Mouse (Mus musculus): ENCODE data around the gene Kank1.
A peak's percentile ranks its signal among the peaks of the same experiment; 100 is the strongest.

The Kank1 gene

DNA sequence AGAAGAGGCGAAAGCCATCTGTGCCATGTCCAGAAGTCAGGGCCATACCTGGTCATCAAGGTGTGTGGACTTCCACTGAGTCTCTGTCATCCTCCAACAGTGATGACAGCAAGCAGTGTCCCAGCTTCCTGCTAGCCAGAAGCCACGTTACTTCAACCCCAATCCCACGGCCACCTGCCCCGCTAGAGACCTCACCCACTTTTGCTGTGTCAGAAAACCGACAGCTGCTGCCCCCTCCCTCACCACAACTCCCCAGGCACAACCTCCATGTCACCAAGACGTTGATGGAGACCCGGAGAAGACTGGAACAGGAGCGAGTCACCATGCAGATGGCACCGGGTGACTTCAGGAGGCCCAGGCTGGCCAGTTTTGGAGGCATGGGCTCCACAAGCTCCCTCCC lies 172.5 kb downstream of the Kank1 start:
- DNase-seq = no peak

DNA sequence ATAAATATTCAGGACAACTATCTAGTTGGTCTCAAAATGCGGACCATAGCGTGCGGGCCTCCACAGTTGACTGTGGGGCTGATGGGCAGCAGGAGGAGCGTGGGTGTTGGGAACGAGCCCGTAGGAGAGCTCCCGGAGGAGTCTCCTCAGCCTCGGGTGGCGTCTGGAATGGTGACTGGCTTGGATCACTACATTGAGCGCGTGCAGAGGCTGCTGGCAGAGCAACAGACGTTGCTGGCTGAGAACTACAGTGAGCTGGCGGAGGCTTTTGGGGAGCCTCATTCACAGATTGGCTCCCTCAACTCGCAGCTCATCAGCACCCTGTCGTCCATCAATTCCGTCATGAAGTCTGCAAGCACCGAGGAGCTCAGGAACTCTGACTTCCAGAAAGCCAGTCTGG lies 174.6 kb downstream of the Kank1 start:
- no peak for DNase-seq

DNA sequence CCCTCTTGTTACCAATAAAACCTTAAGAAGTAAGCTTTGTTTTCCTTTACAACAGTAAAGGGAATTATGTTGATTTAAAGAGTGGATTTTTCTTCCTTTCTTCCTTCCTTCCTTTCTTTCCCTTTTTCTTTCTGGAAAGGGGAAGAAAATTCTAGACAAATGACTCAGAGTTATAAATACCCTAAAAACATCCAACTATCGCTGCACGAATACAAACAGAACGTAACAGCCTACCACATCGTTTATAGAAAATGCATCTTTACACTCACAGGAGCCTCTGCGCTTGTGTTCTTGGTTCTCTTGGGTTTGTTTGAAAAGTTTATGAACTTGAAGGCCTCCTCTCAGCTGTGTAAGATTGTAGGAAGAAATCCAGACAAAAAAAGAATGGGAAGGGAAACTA lies 178.7 kb downstream of the Kank1 start:
- no peak for DNase-seq

DNA sequence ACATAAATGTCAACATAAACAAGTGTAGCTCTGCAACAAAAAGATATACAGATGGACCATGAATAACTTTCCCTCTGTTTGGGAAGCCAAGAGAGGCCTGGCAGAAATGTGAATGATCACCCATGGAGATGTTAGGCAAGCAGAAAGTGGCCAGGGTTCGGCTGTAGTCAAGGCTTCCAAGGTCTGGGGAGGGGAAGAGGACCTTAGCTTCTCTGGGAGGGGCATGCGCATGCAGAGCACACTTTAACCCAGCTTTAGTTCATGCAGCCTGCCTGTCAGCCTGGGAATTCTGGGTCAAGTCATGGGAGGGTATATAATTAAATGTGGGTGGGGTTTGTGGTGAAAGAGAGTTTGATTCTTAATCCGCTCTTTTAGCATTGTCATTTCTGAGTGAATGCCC lies 180.9 kb downstream of the Kank1 start:
- no peak for DNase-seq

DNA sequence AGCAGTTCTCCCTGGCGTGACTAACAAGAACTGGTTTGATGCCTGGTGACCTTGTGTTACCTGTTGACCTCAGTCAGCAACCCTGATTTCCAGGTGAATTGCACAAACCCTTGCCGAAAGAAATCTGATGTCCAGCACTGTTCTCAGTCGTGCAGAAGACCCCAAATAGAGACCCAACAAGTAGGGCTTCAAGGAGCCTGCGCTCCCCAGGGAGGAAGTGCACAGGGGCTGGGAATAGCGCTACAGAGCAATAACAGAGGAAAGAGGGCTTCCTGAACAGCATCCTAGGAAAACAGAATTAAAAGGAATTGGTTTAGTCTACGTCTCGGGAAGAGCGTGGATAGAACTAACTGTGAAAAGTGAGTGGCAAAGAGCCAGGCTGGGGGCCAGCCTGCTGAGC lies 183.2 kb downstream of the Kank1 start:
- no peak for DNase-seq

DNA sequence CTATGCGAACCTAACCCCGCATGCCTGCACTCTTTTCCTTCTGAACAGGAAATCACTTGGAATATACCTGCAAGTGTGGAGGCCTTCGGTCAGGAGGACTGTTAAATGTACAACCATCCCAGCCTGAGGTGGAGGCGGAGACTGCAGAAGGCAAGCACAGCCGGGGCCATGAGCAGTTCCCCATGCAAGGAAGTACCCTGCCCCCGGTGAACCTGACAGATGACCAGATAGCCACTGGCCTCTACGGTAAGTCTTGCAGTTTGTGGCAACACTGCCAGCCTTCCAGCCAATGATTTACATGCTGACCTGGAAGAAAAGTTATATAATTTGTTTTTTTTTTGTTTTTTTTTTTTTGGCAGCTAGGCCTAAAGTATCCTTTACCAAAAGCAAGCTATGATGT lies 185.3 kb downstream of the Kank1 start:
- DNase-seq = peak; percentile 71

DNA sequence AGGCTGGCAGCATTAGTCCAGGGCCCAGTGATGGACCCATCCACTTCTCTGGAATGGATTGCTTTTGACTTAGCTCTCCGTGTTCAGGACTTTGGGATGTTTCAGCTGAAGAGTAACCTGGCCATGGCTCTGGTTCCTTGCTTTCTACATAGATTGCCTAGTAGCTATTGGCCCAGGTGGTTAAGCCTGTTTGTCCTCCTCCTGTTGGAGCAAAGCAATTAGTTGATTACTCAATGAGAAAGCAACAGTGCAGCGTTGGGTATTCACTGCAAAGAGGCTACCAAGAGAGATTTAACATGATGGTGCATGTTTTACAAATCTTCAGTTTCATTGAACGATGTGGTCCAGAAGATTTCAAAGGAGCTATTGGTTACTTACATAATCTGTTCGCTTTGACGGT lies 186.6 kb downstream of the Kank1 start:
- no peak for DNase-seq

DNA sequence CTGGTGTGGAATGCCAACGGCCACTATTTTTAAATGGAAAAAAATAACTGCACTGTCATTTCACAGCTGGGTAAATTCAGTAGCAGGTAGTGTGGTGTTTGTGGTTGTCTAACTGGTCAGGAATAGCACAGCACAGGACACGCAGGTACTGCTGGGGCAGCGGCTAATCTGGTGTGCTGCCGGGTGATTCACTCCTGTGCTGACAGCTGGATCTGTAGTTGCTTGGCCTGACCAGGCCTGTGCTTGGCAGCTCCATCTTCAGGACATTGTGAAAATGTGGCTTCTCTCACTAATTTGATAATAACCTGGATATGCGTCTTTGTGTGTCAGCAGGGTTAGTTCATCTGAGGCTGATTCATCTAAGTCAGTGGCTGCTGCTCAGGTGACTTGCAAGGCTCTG lies 189.7 kb downstream of the Kank1 start:
- no peak for DNase-seq

DNA sequence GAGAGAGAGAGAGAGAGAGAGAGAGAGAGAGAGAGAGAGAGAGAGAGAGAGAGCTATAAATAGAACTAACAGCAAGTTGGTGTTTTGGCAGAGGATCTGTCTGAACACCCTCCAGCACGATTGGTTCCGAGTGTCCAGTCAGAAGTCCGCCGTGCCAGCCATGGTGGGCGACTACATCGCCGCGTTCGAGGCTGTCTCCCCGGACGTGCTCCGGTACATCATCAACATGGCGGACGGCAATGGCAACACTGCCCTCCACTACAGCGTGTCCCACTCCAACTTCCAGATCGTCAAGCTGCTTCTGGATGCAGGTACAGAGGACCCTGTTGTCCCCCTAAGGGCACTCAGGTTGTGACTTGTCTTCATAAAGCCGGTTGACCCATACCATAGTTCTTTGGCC lies 191.1 kb downstream of the Kank1 start:
- no peak for DNase-seq

DNA sequence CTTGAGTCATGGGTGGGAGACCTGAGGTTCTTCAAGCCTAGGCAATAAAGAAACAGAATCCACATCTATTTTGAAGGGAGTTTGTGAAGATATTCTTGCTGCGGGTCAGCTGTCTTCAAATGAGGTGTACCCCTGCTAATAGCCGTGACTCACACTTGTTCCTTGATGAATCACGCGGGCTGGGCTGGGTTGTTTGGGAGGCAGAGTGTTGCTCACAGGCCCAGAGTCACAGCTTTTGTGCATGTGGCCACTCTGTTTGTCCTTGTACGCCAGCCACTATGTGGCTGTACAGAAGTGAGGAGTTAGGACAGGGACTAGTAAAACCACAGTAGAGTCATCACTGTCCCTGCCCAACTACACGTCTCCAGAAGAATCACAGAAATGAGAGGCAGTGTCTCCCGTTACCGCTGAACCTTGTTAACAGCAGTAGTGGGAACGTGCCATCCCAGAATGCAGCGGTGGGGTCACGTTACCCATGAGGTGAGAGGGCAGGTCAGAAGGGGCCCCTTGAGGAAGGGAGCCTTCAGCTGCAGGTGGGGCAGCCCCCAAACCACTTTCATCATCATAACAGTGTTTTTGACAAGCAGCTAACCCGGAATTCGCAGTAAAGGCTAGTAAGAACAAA lies 191.7 kb downstream of the Kank1 start:
- no peak for DNase-seq

DNA sequence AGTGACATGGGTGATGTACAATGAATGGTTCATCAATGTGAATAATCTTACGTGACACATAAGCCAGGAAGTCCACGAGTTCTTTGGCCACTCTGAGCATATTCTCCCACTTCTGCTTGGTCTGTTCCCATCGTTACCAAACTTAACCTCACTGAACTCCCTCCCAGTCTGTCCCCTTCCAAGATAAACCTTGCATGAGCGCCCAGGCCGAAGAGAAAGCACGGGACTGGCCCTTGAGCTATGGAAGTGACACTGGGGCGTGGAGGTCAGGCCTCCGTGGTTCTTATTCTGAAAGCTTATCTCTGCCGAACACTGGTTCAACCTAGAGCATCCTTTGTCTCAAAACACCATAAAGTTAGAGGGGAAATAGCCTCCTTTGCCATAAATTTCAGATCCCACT lies 194.7 kb downstream of the Kank1 start:
- DNase-seq = no peak

DNA sequence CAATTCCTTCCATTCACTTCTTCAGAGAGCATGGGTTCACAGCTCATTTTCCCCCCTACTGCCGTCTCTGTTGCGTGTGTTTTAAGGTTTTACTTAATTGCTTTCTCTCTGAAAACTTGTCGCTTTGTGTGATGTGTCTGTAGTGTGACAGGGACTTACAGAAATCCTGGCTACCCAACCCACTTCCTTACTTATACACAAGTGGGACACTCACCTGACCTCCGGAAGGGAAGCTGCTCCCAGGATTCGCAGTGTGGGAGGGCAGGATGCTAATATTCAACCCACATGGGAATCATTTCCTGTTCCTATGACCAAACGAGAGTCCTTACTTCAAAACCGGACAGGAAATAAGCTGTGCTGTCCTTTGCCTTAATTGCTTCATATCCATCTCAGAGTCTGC lies 195.1 kb downstream of the Kank1 start:
- no peak for DNase-seq

DNA sequence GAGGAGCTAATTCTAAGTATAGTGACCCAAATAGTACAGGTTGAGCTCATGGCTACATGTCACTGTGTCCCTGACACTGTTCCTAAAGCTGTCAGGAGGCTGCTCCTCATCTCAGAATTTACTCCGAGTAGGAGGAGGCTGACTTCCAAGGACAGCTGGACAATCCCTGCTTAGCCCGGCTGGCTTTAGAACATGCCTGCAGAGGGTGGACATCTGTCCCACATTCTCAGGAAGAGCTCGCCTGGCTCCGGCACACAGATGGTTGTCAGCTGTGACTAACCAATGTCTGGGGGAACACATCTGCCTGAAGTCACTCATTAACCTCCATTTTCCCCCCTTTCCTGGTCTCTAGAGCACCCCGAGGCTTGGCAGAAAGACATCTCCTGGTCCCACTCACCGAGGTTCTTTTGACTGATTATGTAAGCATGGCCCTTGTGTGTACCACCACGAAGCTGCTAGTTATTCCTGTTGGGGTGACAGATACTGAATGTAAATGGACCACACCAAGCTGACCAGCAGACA lies 196.5 kb downstream of the Kank1 start:
- peak; percentile 31 for DNase-seq

DNA sequence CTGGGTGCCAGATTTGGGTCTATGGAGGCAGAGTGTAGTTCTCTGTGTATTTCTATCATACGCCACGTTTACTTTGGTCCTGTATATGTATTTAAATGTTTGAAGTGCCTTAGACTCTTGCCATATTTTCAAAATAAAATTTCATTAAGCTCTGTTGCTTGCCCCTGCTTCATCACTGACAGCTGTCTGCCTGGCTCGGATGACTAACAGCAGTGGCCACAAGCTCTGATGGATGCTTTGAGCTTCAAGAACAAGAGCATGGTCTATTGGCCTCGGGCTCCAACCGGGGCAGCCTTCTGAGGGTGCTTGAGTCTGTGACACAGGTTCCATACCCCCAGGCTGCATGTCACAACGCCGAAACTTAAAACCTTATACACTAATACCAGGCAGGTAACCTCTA lies 197.6 kb downstream of the Kank1 start:
- DNase-seq = no peak

DNA sequence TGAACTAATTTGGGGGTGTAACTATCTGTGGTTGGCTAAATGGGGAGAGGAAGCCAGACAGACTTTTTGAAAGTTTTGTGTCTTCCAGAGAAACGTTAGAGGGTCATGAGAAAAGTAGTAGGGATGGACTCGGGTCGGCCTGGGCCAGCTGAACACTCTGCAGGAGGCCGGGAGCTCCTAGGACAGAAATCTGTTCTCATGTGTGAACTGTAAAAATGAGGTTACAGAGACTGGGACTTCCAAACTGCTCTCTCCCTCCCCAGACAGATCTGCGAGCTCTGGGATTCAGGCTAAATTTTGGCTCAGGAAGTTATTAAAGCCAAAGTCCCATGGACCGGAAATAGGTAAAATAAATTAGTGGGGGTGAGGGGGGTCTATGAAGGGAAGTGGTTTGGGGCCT lies 198.0 kb downstream of the Kank1 start:
- peak; percentile 28 for DNase-seq

DNA sequence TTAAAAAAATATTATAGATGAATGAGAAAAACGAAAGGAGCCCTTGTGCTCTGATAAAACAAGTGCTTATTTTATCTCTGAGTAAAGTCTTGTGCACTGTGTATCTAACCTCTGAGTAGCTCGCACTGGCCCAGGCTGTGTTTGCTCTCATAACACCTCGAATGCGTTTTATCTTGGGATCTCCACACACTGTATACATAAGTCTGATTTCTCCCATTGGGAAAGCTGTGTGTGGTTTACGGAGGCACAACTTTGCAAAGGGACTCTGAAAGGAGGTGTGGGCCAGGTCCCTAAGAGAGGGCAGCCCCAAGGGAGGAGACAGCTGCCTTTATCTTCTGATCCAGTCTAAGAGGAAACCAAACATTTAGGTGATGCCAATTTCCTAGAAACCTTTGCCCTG lies 198.6 kb downstream of the Kank1 start:
- no peak for DNase-seq

DNA sequence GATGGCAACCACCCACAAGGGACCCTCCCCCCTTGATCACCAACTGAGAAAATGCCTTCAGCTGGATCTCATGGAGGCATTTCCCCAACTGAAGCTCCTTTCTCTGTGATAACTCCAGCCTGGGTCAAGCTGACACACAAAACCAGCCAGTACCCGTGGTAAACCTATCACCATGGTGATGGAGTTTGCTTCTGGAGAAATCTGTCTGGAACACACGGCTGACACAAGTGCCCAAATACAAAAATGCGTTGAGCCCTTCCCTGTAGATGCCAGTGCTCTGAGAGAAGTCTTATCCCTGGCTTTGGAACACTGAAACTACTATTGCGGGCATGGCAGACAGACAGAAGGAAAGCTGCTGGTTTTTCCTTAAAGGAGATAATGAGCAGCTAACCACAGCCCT lies 199.4 kb downstream of the Kank1 start:
- no peak for DNase-seq

DNA sequence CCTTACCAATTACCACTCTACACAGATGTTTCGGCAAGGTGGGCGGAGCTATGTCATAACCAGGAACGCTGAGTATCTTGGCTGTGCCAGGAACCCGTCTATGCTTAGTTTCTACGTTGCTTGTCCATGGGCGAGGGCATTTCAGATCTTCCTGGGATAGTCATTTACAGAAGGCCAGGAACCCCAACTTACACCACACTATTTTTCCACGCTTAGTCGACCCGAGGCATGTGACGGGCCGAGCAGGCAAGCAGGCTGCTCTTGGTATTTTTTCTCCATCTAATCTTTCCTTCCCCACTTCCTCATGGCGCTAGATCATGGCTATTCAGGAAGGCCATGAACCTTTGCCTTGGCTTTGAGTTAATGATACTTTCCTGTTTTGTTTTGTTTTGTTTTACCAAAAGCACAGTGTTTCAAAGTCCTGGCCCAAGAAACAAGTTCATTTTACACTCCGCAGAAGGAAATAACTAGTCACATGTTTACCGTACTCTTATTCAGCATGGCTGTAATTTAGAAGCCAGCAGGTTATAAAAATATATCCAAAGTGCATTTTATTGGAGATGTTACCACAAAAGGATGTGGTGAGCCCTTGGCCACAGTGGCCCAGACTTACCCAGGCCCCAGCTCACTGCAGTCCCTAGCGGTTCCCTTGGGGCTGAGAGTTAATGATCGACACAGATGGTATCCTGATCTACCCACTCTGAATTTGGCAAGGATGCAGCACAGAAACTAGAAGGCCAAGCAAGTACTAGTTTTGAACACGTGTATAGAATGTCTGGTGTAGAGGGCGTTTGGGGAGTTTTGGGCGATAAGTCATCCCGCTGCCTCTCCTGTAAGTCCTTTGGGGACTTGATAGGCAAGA lies 200.2 kb downstream of the Kank1 start:
- no peak for DNase-seq

DNA sequence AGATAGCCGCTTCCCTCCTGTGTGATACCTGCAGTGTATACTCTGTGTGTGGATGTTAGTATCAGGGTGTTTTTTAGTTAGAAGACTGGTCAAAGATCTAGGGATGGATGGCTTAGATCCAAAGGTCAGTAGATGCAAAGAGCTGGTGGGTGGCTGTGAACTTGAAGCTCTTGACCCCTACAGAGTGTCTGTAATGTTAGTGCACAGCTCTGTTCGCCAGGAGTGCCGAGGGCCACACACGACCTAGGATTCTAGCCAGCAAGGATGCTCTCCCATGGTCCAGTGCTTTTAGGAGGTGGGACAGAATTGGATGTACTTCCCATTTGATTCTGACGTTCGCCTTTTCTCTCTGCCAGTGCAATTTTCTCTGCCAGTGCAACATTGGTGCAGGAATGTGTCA lies 201.5 kb downstream of the Kank1 start:
- no peak for DNase-seq

DNA sequence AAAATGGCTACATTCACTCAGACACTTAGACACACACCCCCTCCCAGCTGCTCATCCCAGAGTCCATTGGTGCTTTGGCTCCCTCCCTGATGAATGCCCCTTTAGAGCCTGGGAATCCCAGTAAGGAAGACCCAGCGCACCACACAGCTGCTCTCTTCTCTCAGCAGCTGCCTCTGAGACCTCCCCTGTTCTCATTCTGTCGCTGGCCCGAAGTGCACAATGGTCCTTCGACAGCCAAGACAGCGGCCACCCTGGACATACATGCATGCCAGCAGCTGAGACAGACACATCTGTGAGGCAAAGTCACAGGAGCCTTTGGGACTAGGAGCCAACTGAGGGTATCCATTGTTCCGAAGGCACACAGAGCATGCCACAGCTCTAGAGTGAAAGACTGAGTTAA lies 203.0 kb downstream of the Kank1 start:
- DNase-seq = no peak

DNA sequence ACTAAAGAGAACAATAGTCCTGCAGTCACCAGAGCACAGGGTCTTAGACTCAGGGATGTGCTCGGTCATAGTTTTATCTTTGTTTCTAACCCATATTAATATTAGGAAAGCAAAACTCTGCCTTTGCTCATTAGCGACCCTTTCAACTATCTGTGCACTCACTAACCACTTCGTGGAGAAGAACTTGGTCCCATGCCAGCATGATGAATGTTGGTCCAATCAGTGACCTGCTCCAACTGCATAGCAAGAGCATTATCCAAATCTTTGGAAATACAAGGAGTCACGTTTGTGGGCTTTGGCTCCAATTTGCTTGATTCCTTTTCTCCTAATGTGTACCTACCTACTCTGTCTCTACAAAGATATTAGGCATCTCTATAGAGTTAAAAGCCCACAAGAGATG lies 204.0 kb downstream of the Kank1 start:
- DNase-seq = no peak

DNA sequence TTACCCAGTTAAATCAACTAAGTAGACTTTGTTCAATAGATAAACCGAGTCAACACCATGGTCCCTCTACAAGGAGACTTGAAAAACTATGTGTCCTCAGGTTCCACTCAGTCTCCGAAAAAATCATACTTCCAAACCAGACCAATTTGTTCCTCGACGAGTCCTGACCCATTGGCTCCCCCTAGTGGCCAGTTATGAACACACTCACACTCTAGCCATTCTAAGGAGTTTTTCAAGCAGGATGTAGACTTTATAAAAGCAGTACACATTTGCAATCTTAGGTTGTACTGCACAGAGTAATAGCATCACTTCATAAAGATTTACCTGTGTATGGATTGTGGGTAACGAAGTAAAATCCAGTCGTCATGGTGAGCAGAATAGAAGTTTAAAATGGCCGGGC lies 208.3 kb downstream of the Kank1 start:
- DNase-seq = peak; percentile 84

DNA sequence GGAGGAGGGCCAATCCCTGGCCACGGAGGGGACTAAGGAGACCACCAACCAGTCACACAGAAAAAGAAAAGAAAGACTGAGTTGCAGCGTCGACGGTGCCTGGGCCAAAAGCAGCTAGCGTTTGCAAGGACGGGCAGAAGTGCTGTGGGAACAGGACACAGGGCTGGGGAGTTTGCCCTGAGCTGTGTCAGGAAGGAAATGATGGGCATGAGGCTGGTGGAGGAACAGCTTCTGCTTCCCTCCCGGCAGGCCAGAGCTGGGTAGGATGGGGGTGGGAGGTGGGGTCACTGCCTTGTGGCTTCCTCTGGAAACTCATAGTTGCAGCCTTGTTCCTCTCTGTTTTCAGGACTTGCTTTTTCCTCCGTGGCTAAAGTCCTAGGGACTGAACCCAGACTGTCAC lies 209.1 kb downstream of the Kank1 start:
- no peak for DNase-seq

DNA sequence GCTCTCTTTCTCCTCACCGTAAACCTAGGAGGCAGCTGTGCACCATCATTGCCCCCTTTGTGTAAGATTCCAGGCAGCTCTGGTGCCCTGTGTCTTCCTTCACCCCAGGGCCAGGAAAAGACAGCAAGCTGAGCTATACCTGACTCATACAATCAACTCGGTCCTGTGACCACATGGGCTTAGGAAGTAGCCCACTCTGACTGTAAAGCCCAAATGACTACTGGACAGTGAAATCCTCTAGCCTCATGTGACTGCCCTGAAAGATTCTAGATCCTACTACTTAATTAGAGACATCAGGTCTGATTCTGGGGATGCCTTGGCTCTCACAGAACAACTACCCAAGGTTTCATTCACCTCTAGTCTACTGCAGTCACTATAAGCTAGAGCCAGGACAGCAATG lies 209.9 kb downstream of the Kank1 start:
- no peak for DNase-seq

DNA sequence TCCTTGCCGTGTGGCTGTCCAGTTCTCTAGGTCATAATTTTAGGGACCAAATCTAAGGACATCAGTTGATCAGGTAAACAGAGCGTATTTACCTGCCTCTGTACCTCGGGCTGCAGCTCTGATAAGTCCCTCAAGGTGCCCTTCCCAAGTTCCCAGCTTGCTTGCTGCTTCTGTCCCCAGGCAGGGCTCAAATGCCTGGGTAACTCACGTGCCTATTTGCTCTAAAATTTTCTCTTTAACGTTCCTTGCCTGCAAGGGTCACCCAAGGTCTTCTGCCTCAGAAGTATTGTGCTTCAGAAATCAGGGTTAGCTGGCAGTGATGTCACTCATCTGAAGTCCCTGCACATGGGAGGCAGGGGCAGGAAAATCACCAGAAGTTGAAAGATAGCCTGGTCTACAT lies 210.6 kb downstream of the Kank1 start:
- peak; percentile 32 for DNase-seq

All from kidney, postnatal 14 days (tissue).